Mouse (Mus musculus) lung, postnatal 36 days (tissue): ENCODE measurements around the gene Slco2a1.

Source experiments
- DNase-seq: peaks from one replicate; pipeline ENCODE4 v3.0.0; 2022; ENCODE audit warnings: mixed read lengths

The Slco2a1 gene

GRCm38 (mm10) chr9:103124746-103125145 lies 136.2 kb downstream of the Slco2a1 start:
- DNase-seq = no peak

GRCm38 (mm10) chr9:103133493-103134124 lies 145.1 kb downstream of the Slco2a1 start:
- DNase-seq = no peak

DNA sequence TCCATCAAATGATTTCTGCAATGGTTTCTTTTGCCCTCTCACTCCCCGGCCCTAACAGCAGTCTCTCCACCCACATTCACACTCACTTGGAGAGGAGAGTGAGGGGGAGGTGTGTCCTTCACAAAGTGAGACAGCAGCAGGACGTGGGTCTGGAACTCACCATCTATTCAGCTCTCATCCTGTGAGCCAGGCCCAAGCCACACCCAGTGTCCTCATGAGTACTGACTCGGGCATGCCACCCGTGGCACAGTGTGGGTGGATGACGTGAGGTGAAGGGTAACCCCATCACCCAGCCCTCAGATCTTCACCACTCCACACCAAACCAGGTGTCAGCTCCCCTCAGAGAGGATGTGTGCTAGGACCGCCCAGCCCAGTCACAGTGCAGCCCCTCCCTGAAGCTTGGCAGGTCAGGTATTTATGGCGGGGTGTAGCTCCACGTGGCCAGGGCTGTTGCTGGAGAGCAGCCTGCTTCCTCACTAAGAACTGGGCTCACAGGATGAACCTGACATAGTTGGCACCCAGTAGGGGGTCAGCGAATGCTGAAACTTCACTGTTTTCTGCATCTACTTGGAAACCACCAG lies 146.0 kb downstream of the Slco2a1 start:
- no peak for DNase-seq

DNA sequence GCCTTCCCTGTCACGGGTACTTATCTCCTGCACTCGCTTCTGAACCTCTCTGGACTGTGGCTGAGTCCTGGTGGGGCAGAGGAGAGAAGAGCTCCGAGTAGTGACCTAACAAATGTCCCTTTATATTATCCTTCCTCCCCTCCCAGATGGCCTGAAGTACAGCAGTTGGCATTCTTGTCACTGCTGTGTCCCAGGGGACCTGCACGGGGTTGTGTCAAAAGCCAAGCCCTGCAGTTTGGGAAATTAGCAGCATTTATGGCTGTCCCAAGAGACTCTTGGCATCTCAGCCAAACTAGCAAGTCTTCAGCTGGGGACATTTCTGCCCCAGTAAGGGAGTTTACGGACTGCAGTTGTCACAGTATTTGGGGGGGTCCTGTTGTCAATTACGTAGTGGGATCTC lies 151.0 kb downstream of the Slco2a1 start:
- DNase-seq = no peak

DNA sequence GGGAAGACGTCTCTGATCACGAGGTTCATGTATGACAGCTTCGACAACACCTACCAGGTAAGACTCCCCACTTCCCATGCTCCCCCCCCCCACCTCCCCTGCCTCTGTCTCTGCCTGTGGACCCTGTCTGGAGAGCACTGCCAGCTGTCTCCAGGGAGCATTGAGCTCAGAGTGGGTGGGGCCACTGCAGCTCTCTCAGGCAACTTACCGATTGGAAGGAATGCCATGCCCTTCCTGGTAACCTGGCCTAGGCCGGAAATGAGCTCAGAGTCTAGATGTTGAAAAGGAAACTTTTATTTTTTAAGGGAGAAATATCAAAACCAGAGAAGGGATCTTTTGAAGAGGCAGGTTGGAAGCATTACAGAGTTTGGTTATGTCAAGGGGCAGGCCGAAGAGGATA lies 151.9 kb downstream of the Slco2a1 start:
- no peak for DNase-seq

- DNase-seq = no peak
These were observed 152.8 kb downstream of the Slco2a1 start for GRCm38 (mm10) chr9:103141266-103141665.

DNA sequence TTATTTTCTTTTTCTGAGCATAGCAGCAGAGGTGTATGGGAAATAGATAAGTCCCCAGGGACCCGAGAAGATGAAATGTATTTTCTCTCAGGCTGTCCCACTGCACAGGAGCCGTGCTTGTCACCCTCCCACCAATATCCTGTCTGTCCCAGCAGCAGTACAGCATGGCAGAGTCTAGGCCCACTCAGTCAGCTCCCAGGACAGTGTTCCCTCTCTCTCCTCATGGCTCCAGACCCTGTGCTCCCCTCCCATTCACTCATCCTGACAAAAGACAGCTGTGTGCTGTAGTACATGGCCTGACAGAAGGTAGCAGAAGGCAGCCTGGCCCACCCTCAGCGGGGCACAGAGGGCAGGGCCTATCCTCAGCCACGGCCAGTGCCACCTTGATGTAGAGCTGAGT lies 155.4 kb downstream of the Slco2a1 start:
- DNase-seq = no peak

DNA sequence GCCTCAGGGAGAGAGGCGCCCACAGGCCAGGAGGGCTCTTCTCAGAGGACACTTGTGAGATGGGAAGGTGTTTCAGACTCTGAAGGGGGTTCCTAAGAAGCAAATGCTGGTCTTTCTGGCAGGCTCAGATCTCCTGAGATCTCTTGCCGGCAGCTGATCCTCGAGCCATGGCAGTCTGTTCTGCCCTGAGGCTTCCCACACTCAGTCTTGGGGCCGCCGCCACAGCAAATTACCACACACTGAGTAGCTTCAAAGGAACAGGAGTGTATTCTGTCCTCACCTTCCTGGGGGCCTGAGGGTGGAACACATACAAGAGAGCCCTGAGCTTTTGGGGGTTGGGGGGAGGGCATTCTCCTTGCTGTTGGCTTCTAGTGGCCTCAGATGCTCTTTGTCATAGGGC lies 156.8 kb downstream of the Slco2a1 start:
- no peak for DNase-seq
